Mouse (Mus musculus) liver, adult 2 months (tissue): ENCODE data around the gene Foxred2.

Source experiments
- CTCF ChIP-seq: fragments of 200-500 bp; IDR thresholded peaks from 2 replicates; pipeline ENCODE4 v1.5.1; 2011; ENCODE audit warnings: low read depth, low read length, control low read depth
- POLR2A ChIP-seq: fragments of 200-500 bp; IDR thresholded peaks from 2 replicates; pipeline ENCODE4 v1.6.1; 2011; ENCODE audit warnings: low read length, control low read depth; ENCODE audit not compliant: insufficient read depth; ENCODE audit errors: extremely low read depth

DNA sequence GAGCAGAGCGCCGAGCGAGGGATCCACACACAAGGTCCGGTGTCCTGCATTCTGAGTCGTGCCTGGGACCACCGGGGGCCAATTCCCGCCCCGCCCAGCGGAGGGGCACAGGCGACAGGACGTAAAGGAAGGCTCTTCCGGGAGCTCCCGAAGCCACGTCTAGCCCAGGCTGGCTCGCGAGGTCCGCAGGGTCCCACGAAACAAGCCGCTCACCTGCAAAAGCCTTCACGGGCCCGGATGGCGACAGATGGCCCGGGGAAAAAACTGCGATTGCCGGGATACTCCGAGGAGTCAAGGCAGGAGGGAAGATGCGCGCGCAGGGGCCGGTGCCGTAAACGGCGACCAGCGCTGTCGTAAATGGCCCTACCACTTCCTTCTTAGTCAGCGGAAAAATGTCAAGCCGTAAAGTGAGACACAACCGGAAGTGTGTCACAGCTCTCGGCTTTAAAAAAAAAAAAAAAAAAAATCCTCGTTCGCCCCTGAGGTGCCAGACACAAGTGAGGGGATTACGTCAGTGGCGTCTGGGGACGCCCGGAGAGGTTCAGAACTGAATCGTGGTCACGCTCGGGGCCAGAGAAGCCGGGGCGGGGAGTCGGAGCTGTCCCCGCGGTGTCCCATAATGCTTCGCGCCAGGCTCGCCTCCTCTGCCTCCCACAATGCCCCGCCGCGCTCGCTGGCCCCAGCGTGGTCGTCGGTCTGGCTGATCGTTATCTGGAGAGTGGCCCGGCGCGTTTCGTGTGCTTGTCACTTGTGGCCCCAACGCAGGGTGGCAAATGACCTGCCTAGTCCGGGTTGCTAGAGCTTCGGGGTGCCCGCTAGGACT is 14.2 kb upstream of the Foxred2 start, which contains the start of gene Eif3d:
- TF ChIP-seq POLR2A (peak; percentile 53), CTCF (no peak)
